In the genomic region with DNA sequence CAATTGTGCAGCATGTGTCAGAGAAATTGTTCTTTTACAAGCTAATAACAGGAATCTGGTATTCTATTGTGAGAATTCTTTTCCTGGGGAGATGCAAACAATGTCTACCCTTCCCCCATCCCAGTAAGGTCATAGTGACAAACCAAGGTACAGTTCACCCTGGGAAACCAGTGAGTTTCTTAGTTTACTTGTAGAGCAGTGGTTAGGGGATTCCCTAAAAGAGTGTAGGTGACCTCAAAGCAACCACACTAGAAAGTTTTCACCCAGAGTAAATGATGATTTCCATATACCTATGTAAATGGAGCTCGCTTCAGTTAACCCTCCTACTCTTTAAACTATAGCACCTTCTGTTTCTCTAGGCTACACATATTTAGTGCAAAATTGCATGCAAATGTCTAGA, we compare ENCODE assay signal across 17 mouse cellular contexts. TPM values are rescaled to one million over a fixed set of nuclear protein-coding genes. Genes with fewer than 3 reads are reported as not detected.
DNase-seq lines count a peak whose midpoint lies in the region; ATAC-seq and TF ChIP-seq lines count a peak whose summit lies in the region.
"Had no signal": no experiment of that assay in that cellular context is flagged by ENCODE, and none has a peak within 500 bp of the region (broad histone marks: within the 10 kb centered on the region; RNA-seq: fewer than 3 reads in every experiment).

No protein-coding gene starts in this region.

- DNase-seq in CD4-positive, CD25-positive, alpha-beta regulatory T cell, adult 2 months (ENCODE audit: low read depth, low spot score): peak; percentile 73
- peak; percentile 71 for DNase-seq in CH12.LX (ENCODE audit: extremely low read depth)
- DNase-seq in right cerebral cortex, postnatal 10 days (ENCODE audit: low spot score in 2 of 2): no peak
- DNase-seq in ovary, postnatal 10 days (ENCODE audit: low spot score): no peak
- DNase-seq in retina, embryonic 14.5 days (ENCODE audit: low spot score): no peak
- DNase-seq: adrenal gland, postnatal 10 days; cerebellum, adult 11-12 months; cerebellum, adult 9-10 months; cerebellum, postnatal 25 days; gastrocnemius, postnatal 10 days had no signal

- TF ChIP-seq CTCF in CH12.LX (conservative IDR thresholded peaks at IDR 0.05 in 1 of 2, IDR thresholded peaks at IDR 0.05 in 1 of 2; ENCODE audit: low read depth in 2 of 2, low read length in 2 of 2): no peak

- peak; percentile 89 for ATAC-seq in inflammation-experienced regulatory T-cells, adult 6 months
- ATAC-seq: forebrain, embryonic 15.5 days; hindbrain, embryonic 16.5 days; intestine, embryonic 15.5 days had no signal

- H3K79me2 ChIP-seq in CH12.LX (replicated peaks; ENCODE audit: control insufficient read depth, extremely low read depth, insufficient read depth, poor library complexity, severe bottlenecking): no peaks in the 10 kb centered on the region

- in situ Hi-C loops in CH12.LX (cut with MboI; ENCODE audit: low pct_ligation_motif_present, low pct_unique_long_range_greater_than_20kb, low sequenced_read_pairs): no loop called here

- no peak for TF ChIP-seq POLR2A in CH12.LX (IDR thresholded peaks at IDR 0.05; ENCODE audit: low read depth, low read length)

- peaks cover 14% of the 10 kb centered on the region for H3K27me3 ChIP-seq in CH12.LX (replicated peaks)
- H3K27me3 ChIP-seq: embryonic facial prominence, embryonic 12.5 days; forebrain, embryonic 15.5 days; hindbrain, embryonic 12.5 days; intestine, embryonic 15.5 days had no signal

- dilution Hi-C loops in CH12.LX (cut with MboI; ENCODE audit: extremely low pct_ligation_motif_present, extremely low pct_unique_long_range_greater_than_20kb, low sequenced_read_pairs): no loop called here

- H3K9ac ChIP-seq in CH12.LX (ENCODE audit: insufficient read depth, low read depth): no peak overlapping the region
- H3K9ac ChIP-seq: embryonic facial prominence, embryonic 12.5 days; forebrain, embryonic 15.5 days; heart, embryonic 12.5 days; hindbrain, embryonic 12.5 days; intestine, embryonic 15.5 days had no signal

- H3K9me3 ChIP-seq in CH12.LX (replicated peaks; ENCODE audit: low read length): no peaks in the 10 kb centered on the region
- H3K9me3 ChIP-seq: embryonic facial prominence, embryonic 12.5 days; forebrain, embryonic 15.5 days; heart, embryonic 12.5 days; hindbrain, embryonic 12.5 days; intestine, embryonic 15.5 days had no signal

- no peak overlapping the region for H3K27ac ChIP-seq in CH12.LX (ENCODE audit: insufficient read depth, low read depth)
- H3K27ac ChIP-seq: embryonic facial prominence, embryonic 12.5 days; forebrain, embryonic 15.5 days; hindbrain, embryonic 12.5 days; intestine, embryonic 15.5 days had no signal

- no peak for TF ChIP-seq RAD21 in CH12.LX (IDR thresholded peaks at IDR 0.05; ENCODE audit: low read depth, low read length)

- no peak overlapping the region for H3K4me3 ChIP-seq in CH12.LX (replicated peaks in 1 of 3; ENCODE audit: low read depth in 2 of 3, low read length in 2 of 3, poor library complexity in 1 of 3)
- H3K4me3 ChIP-seq: embryonic facial prominence, embryonic 12.5 days; forebrain, embryonic 15.5 days; heart, embryonic 12.5 days; hindbrain, embryonic 12.5 days; intestine, embryonic 15.5 days had no signal

- TF ChIP-seq EP300 in CH12.LX (IDR thresholded peaks at IDR 0.05; ENCODE audit: low read length): peak; percentile 78

- H3K4me2 ChIP-seq in CH12.LX (ENCODE audit: insufficient read depth, low read depth, poor library complexity, severe bottlenecking): no peak overlapping the region
- H3K4me2 ChIP-seq: embryonic facial prominence, embryonic 12.5 days; forebrain, embryonic 15.5 days; heart, embryonic 12.5 days; hindbrain, embryonic 12.5 days; intestine, embryonic 15.5 days had no signal

- peaks cover 14 to 30% of the 10 kb centered on the region in 2 experiments for H3K4me1 ChIP-seq in CH12.LX (ENCODE audit: control insufficient read depth in 1 of 2, insufficient read depth in 2 of 2)
- H3K4me1 ChIP-seq: embryonic facial prominence, embryonic 12.5 days; forebrain, embryonic 15.5 days; heart, embryonic 12.5 days; hindbrain, embryonic 12.5 days; intestine, embryonic 15.5 days had no signal

- no peaks in the 10 kb centered on the region for H3K36me3 ChIP-seq in CH12.LX (replicated peaks in 1 of 2; ENCODE audit: control insufficient read depth in 1 of 2, insufficient read depth in 1 of 2, low read length in 1 of 2)
- H3K36me3 ChIP-seq: embryonic facial prominence, embryonic 12.5 days; forebrain, embryonic 15.5 days; heart, embryonic 12.5 days; hindbrain, embryonic 12.5 days; intestine, embryonic 15.5 days had no signal

TF ChIP-seq in CH12.LX, 34 proteins besides CTCF, POLR2A, EP300 and RAD21:
- TF ChIP-seq ELF1 (IDR thresholded peaks at IDR 0.05; ENCODE audit: low read depth, low read length) (no peak), MXI1 (IDR thresholded peaks at IDR 0.05; ENCODE audit: low read depth, low read length) (no peak), MYC (IDR thresholded peaks at IDR 0.05; ENCODE audit: low read depth, low read length) (no peak), E2F4 (IDR thresholded peaks at IDR 0.05; ENCODE audit: insufficient replicate concordance, low read depth, low read length) (no peak), UBTF (IDR thresholded peaks at IDR 0.05; ENCODE audit: low read depth, low read length) (no peak), HCFC1 (IDR thresholded peaks at IDR 0.05; ENCODE audit: low read depth, low read length) (no peak), RCOR1 (conservative IDR thresholded peaks at IDR 0.05; ENCODE audit: low read depth, low read length) (no peak), USF1 (IDR thresholded peaks at IDR 0.05; ENCODE audit: low read depth, low read length) (no peak), JUN (IDR thresholded peaks at IDR 0.05; ENCODE audit: insufficient read depth, low read depth, low read length) (no peak), ZKSCAN1 (IDR thresholded peaks at IDR 0.05; ENCODE audit: borderline replicate concordance, low read depth, low read length) (no peak), BHLHE40 (IDR thresholded peaks at IDR 0.05; ENCODE audit: low read depth, low read length) (peak; percentile 71), SMC3 (IDR thresholded peaks at IDR 0.05; ENCODE audit: low read depth, low read length) (0 out of 2 replicates have a peak, but pooled peaks have one; percentile 1), USF2 (conservative IDR thresholded peaks at IDR 0.05; ENCODE audit: low read depth, low read length) (no peak), ETS1 (conservative IDR thresholded peaks at IDR 0.05; ENCODE audit: low read depth, low read length) (peak; percentile 65), IRF4 (IDR thresholded peaks at IDR 0.05; ENCODE audit: low read depth, low read length) (peak; percentile 74), ZMIZ1 (IDR thresholded peaks at IDR 0.05; ENCODE audit: low read depth, low read length) (no peak), NELFE (IDR thresholded peaks at IDR 0.05; ENCODE audit: low read depth, low read length) (no peak), TCF12 (IDR thresholded peaks at IDR 0.05; ENCODE audit: low read depth, low read length) (peak; percentile 65), MAFK (IDR thresholded peaks at IDR 0.05; ENCODE audit: insufficient replicate concordance, low read length) (peak; percentile 89), GABPA (IDR thresholded peaks at IDR 0.05; ENCODE audit: insufficient replicate concordance, low read depth, low read length) (no peak), MAX (IDR thresholded peaks at IDR 0.05; ENCODE audit: low read length) (no peak), MEF2A (IDR thresholded peaks at IDR 0.05; ENCODE audit: borderline replicate concordance, low read depth, low read length) (peak; percentile 45), NRF1 (IDR thresholded peaks at IDR 0.05; ENCODE audit: low read depth, low read length) (no peak), ZC3H11A (IDR thresholded peaks at IDR 0.05; ENCODE audit: low read depth, low read length) (no peak), JUND (conservative IDR thresholded peaks at IDR 0.05; ENCODE audit: low read depth, low read length) (peak; percentile 56; the same call in 1 of the 2 replicates), CHD1 (IDR thresholded peaks at IDR 0.05; ENCODE audit: low read depth, low read length) (no peak), POLR2AphosphoS2 (IDR thresholded peaks at IDR 0.05; ENCODE audit: low read depth, low read length) (no peak), KAT2A (IDR thresholded peaks at IDR 0.05; ENCODE audit: insufficient replicate concordance, low read length) (no peak), PAX5 (IDR thresholded peaks at IDR 0.05; ENCODE audit: low read length) (no peak), MAZ (IDR thresholded peaks at IDR 0.05; ENCODE audit: low read depth, low read length) (no peak), CHD2 (IDR thresholded peaks at IDR 0.05; ENCODE audit: low read length) (peak; percentile 74), ZNF384 (IDR thresholded peaks at IDR 0.05; ENCODE audit: low read depth, low read length) (no peak), TBP (conservative IDR thresholded peaks at IDR 0.05; ENCODE audit: low read depth, low read length) (no peak), SIN3A (IDR thresholded peaks at IDR 0.05; ENCODE audit: low read length) (no peak; the same call in 1 of the 2 replicates)

RNA-seq across cellular contexts. Expression of a gene that starts 13.6 kb away (rescaled TPM):
- total RNA-seq in CH12.LX (2012; rRNA removed) (2.8 and 3.3 TPM in 2 replicates), CH12.LX (2014; rRNA removed) (2.7 and 3.0 TPM in 2 replicates)
- 1.1 and 1.4 TPM in 2 replicates for polyA plus RNA-seq in CH12.LX (2012; ENCODE audit: insufficient read length, low read depth)
- polyA plus RNA-seq in inflammation-experienced regulatory T-cells, adult 6 months (2017; shearing (Covaris generic)): 10 to 100 TPM in 2 of 3 experiments, 1 to 10 TPM in 1; 9.1 to 24.4 (median 21.4) TPM

Comparison
In these comparisons a context has a peak if more than half of its experiments do, and no peak if none do; other contexts are left out.
1. DNase-seq: peak in CD4-positive, CD25-positive, alpha-beta regulatory T cell, adult 2 months (single experiment) and CH12.LX (single experiment); none in right cerebral cortex, postnatal 10 days (0 of 2), ovary, postnatal 10 days (single experiment) and retina, embryonic 14.5 days (single experiment).